Mouse (Mus musculus) NIH3T3 (cell line): ENCODE measurements around the gene Dusp3.
A peak's percentile ranks its signal among the peaks of the same experiment; 100 is the strongest.

Experiments
- DNase-seq: peaks from one replicate; pipeline ENCODE4 v3.0.0-alpha.2; 2012; ENCODE audit warnings: low read depth

Dusp3 gene

DNA sequence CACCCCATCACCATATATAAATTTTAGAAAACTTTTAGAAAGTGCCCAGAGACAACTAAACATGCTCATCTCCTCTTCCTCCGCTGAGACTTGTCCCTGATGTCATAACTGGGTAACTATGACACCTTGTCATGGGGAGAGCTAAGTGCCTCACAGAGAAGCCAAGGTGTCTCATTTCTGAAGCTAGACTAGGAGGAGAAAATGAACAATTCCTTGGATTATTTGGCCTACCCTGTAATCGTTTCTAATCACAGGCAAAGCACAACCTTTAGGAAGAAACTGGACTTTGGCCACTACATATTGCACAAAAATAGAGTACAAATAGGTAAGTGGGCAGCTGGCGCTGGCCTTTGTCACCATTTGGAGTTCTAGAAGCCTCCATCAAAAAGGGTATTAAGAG, at the start of gene Dusp3:
TSS of gene Dusp3 (minus strand) at position 101 of the 400 bp plus-strand sequence.
- DNase-seq = no peak

DNA sequence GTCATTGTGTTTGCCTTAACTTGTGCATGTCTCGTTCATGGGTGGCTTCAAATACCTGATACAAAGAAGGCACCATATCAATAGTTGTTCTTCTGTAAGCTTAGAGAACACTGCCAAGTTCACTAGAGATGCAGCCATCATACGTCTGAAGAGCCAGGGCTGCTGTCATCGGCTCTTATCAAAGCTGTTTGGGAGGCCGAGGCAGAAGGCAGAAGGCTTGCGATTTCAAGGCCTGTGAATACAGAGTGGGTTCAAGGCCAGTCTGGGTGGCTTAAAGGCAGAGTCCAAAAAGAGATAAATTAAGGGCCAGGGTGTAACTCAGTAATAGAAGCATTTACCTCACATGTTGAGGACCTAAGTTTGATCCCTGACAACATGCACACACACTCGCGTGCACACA, 49.5 kb upstream of the Dusp3 start:
- DNase-seq = no peak

DNA sequence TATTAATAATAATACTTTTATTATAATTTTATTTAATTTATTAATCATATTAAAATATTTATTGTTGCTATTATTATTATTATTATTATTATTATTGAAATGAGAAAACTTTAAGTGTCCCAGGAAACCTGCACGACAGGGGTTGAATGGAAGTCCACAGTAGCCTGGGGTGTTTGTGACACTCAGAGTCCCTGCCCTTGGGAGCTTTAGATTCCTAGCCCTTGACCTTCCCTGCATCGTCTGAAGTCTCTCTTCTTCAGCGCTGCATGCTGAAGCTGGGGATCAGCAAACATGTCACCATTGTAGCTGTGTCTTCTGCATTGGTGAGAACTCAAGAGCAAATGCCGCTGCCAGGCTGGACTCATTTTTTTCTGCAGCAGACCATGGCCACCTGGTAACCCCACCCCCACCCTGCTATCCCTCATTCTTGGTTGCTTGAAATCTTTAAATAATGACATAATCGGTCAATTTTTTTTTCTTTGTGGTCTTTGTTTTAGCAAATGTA, 48.7 kb upstream of the Dusp3 start:
- no peak for DNase-seq

DNA sequence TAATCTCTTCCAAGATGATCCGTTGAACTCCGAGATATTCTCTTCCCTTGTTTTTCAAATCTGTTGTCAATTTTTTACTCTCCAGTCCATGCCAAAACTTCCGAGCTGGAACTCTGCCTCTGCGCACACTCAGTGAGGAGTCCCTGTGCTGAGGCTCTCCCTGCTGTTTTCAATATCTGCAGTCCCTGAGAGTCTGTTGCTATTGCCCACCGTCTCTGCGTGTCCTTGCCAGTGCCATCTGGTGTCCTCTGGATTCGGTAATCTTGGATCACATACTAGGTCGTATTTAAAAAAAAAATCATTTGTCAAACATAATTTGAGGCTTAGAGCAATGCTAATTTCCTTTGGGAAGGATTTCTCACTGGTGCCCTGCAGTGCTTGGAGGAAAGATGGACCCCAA, 48.1 kb upstream of the Dusp3 start:
- DNase-seq = no peak

DNA sequence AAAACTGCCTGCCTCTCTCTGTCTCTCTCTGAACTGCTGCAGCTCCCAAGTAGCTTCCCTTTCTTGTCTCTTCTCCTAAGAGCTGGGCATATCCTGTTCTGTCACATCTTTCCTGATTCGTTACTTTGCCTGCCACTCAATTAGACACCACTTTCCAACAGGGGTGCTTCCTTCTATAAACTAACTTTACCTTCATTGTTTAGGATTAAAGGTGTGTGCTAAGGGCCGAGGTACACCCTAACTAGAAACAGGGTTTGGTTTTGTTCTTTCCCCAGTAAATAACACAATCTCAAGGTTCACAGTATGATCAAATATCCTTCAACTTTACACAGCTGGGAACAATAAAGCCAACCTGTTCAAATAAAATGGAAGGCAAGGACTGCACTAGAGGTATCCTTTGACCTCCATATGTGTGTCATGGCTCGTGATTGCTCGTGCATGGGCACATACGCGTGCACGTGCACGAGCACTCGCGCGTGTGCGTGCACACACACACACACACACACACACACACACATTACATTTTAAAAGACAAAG, 46.3 kb upstream of the Dusp3 start:
- no peak for DNase-seq

DNA sequence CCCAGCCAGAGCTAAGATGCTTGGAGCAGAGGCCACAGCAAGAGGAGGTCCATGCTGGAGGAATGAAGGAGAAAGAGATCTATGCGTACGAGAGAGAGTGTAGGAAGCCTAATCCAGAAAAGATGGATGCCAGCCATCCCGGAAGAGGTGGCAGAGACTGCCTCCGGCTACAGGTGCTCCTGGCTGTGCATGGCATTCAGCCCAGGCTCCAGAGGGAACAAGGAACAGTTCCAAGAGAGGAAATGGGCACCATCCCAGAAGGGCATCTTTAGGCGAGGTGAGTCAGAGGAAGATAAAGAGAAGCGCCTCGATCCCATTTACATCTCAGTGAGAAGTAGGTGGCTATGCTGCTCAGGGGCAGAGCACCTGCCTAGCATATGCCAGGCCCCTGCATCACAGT, 44.3 kb upstream of the Dusp3 start:
- DNase-seq = no peak

DNA sequence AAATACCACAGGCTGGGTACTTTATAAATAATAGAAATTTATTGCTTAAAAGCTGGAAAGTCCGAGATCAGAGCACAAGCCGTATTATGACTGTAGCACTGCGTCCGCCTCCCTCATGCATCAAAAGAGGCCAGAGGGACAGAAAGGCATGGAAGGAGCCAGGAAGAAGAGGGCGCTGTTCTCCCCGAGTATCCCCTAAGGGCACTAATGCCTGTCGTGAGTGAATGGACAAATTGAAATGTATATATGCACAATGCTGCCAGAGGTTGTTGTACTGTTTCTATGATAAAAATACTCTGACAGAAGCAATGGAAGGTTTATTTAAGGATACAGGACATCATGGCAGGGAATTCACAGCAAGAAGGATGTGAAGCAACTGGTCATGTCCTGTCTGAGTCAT, 43.2 kb upstream of the Dusp3 start:
- DNase-seq = no peak

DNA sequence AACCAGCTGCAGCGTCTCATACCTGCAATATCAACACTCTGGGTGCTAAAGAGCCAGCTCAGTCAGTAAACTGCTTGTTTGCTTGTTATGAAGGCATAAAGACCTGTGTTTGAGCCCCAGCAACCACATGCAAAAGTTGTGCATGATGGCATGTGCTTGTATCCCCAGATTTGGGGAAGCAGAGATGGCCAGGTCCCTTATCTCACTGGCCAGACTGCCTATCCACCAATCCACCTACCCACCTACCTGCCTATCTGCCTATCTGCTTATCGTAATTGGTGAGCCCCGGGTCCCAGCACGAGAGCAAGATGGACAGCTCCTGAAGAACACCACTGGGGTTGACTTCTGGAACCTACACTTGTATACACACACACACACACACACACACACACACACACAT, 42.5 kb upstream of the Dusp3 start:
- DNase-seq = no peak

DNA sequence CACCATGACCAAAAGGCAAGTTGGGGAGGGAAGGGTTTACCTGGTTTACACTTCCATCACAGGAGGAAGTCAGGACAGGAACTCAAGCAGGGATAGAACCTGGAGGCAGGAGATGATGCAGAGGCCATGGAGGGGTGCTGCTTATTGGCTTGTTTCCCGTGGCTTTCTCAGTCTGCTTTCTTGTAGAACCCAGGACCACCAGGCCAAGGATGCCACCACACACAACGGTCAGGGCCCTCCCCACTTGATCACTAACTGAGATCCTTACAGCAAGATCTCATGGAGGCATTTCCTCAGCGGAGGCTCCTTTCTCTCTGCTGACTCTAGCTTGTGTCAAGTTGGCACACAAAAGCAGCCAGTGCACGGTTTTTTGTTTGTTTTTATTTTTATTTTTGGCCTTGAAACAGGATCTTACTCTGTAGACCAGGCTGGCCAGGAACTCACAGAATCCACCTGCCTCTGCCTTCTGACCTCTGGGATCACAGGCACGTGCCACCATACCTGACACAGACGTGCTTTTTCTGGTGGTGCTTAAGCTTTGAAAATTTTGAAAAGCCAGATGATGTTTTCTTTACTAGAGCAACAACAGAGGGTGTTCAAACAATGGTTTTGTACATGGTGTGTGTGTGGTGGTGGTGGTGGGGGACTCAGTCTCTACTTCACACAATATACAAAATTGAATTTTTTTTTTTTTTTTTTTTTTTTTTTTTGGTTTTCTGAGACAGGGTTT, 41.4 kb upstream of the Dusp3 start, which contains the start of gene Mpp3:
TSS of gene Mpp3 (minus strand) at position 375 of the 730 bp plus-strand sequence.
- DNase-seq = no peak

DNA sequence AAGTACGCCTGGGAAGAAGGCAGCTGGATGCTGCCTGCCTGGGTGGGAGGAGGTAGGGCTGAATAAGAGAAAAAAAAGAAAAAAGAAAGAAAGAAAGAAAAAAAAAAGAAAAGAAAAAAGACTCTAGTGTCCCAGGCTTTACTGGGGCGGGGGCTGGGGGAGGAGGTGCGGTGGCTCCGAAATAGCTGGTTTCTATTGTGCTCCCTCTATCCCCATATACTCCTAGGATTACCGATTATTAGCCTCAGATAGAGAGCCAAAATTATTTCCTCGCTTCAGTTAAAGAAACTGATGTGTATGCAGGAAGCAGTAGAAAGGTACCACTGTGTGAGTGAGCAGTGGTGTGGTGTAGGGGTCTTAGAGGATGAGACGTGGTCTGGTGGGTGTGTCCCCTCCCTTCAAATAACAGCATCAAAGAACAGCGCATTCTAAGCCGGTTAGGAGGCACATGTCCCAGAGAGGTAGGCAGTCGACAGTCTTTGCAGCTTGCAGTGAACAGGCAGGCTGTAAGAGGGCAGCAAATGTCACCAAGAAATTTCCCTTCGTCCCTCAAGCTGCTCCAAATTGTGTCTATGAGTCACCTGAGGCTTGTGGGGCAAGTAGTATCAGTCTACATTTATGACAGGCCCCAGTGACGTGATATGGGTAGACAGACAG, 40.7 kb upstream of the Dusp3 start:
- no peak for DNase-seq

DNA sequence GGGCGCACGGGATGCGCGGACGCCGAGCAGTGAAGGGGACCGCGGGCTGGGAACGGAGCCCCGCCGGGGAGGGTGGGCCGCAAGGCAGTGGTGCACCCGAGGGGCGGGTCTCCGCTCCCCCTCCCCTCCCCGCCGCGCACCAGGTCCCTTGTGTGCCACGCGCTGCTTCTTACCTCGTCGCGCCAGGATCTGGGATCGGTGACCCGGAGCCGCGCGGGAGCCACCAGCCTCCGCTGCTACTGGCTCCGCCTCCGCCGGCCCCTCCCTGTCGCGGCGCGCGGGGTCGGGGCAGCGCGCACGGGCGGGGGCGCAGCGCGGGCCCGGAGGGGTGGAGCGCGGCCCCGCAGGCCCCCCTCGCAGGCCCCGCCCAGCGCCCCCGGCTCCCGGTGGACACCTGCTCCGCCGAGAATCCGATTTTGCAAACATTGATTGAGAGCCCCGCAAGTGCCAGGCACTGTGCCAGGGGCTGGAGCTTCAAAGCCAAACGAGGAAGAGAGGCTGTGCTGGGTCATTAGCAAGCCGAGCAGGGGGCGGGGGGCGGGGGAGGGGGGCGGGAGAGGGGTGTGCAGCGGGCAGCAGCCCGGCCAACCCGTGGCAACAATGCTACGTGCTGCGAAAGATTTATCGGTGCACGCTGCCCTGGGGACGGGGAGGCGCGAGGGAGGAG, 40.0 kb upstream of the Dusp3 start:
- DNase-seq = peak; percentile 10

DNA sequence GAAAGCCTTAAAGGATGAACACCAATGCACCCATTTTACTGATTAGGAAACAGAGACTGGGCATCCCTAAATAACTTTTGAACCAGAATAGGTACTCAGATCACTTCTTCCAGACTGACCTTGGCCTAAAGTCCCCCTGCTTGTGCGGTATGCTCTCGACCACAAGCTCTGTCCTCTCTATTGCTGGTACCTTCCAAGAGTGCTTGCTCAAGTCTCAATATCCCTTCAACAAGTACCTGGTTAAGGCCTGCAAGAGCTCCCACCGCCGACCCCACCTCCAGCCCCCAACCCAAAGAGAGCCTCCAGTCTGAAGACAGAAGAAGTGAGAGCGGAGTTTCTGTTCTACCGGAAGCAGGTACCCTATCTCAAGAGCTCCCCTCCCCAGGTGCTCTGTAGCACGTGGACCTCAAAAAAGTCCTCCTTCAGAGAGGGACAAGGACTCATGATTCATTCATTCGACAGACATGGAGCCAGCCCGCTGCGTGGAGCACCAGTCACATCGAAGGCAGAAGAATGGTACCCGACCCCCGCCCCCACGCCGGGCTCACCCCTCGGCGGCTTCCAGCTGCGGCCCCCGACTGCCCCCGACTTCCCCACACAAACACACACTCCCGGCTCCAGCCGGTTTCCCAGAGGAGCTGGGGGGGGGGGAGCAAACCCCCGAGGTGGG, 39.3 kb upstream of the Dusp3 start:
- no peak for DNase-seq

DNA sequence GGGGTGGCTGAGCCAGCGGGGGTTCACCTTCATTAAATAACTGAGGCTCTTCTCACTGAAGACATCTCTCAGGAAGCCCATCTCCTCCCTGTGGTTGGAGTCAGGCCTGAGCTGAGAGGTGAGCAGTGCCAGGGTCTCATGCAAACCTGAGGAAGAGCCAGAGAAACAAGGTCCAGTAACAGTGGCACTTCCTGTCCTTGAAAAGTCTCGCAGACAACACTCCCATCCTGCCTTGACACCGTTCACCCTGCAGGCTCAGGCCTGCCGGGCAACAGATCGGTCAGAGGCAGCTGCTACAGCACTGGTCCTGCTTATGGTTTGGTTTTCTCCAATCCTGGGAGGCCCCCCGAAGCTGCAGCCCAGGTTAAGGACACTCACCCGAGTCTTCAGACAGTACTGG, 38.5 kb upstream of the Dusp3 start:
- DNase-seq = no peak

DNA sequence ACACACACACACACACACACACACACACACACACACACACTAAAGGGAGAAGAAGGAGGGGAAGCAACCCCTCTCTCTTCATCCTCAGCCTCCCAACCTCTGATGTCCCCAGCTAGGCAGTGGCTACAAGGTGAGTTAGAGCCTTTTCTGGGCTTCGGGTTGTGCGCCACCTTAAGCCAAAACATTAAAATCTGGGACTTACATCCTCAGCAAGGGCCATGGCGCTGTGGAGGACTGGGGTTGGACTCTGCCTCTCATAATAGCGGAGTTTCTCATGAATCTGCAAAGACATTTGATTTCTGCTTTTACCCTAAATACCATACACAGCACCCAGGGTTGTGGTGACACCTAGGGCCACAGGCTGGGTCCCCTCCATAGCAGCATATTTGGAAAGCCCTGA, 38.1 kb upstream of the Dusp3 start:
- DNase-seq = no peak

DNA sequence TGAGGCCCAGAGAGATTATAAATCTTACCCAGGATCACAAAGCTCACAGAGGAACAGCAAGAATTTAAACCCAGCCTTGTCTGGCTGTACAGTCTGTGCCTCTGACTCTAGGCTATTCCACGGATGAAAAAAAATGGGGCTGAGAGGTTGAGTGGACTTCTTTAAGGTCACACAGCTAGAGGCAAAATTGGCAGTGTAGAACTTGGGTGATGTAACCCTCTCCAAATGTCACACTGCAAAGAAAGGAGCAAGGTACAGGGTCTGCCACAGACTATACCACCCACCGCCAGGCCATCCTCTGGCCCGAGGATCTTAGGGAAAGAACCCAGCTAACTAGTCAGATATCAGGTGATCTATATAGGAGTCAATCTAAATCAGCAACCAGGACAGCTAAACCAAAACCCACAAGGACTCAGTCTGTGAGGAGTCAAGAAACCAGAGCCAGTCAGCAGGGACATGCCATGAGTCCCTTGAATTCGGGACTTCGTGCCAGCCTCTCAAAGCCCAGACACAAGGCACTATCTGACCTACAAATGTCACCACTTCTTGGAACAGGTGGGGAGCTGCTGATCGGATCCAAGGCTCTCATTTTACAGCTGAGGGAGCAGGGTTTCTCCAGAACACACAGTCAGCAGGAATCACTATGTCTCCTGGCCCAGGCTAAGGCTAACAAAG, 37.4 kb upstream of the Dusp3 start:
- no peak for DNase-seq

DNA sequence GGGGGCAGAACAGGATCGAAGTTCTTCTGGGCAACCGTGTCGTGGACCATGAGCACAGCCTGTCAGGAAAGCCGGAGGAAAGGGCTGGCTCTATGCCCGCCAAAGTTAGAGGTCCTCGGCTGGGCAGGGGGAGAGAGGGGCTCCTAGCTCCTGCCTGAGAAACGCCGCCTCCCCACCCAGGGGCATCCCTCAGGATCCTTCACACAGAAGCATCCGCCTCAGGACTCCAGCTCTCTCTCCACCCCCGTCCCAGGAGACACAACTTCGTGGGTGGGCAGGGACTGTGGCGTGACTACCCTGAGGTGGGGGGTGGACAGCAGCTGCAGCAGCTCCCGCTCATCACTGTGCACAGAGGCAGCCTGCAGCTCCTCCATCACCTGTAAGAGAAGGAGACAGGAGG, 36.6 kb upstream of the Dusp3 start:
- no peak for DNase-seq

DNA sequence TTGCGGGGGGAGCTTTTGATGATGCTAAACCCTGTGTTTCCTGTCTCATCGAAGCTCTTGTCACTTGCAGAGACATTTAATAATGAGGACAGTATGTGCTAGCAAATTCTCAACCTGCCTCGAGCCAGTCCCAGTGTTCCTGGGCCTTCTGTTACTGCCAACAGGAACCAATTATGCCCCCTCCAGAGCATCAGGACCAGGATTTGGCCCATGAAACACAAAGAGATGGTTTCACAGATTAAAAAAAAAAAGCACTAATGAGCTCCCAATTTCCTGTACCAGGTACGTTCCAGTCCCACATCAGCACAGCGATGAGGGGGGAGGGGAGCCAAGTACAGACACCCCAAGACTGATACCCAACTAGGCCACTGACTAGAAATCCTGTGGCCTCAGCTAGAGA, 34.4 kb upstream of the Dusp3 start:
- DNase-seq = no peak

DNA sequence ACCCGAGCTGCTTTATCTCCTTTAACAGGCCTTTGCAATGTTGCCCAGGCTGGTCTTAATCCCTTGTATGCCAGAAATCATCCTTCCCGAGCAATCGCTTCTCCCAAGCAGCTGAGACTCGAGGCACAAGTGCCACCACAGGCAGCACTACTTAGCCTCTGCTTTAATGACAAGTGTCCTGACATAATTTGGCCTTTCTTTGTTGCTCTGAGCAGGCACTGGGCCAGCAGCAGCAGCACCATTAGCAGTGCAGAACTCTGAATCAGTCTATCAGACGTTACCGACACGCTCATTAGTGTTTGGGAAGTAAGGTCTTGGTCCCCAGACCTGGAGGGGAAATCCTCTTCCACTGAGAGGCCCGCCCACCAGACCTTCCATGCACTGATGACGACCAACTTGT, 32.9 kb upstream of the Dusp3 start:
- no peak for DNase-seq

DNA sequence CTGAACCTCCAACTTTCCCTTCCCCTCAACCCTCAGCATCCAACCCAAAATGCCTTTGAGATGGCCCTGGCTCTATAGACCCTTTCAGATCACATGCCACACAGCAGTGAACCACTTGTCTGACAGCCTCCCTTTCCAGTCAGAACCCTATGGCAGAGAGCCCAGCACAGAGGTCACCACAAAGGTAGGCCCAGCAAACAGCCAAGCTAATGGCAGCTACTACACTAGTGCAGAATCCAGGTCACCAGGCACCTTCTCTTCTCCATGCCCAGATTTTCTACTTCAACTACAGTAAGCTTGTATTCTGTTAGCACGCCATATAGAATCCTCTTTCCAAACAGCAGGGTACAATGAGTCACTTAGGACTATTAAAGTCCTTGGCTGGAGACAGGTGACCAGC, 29.3 kb upstream of the Dusp3 start:
- DNase-seq = no peak

DNA sequence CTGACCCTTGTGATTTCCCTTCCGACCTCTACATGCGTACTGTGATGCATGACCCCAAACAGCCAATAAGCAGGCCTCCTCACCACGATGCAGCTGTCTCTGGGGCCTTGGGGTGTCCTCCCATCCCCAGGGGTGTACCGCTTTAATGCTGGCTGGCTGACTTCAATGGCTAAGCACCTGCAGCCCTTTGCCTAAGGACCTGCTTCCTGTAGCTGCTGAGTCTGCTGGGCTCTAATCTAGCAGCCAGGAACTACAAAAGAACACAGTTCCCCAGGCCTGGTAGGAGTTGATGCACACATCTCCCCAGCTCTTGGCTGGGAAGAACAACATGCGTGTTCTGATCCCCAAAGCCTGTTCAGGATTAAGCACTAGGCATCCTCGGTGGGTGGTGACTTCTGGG, 28.7 kb upstream of the Dusp3 start:
- no peak for DNase-seq

DNA sequence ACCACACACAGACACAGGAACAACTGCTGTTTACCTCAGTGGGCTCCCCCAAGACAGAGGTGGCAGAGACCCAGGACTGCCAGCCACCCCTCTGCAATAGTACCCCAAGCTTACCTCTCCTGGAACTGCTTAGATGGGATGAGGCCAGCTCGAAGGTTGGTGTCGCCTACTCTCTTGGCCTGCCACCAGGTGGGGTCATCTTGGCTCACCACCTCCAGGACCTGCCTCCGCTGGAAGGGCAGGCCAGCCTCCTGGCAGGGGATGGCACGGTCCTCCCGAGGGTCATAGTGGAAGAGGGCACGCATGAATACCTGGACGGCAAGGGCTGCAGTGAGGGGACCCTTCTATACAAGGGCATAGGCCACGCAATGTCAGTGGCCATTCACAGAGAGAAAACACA, 26.4 kb upstream of the Dusp3 start:
- no peak for DNase-seq

DNA sequence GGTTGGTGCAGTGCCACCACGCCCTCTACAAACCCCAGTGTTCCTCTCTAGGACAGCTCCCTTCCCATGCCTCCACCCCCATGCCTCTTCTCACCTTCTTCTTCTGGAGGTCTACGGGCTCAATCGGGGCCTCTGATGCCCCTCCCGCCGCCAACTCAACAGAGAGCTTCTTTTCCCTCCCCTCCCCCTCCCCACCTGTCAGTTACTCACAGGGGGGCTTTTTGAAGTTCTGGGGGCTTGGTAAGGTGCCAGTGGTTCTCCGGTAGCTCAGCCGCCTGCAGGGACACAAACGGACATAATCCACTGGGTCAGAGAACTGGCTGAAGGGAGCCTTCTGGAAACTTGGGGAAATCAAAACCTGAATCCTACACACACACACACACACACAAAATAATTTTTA, 24.7 kb upstream of the Dusp3 start:
- DNase-seq = no peak
